Mouse (Mus musculus) cerebellum, postnatal 25 days (tissue): ENCODE measurements around the gene Ppp1ca.
A peak's percentile ranks its signal among the peaks of the same experiment; 100 is the strongest.

Source experiments
- DNase-seq, 2 experiments: peaks; one replicate each; pipeline ENCODE4 v3.0.0; 2021; ENCODE audit warnings: mixed read lengths in 2 of 2

The Ppp1ca gene

DNA sequence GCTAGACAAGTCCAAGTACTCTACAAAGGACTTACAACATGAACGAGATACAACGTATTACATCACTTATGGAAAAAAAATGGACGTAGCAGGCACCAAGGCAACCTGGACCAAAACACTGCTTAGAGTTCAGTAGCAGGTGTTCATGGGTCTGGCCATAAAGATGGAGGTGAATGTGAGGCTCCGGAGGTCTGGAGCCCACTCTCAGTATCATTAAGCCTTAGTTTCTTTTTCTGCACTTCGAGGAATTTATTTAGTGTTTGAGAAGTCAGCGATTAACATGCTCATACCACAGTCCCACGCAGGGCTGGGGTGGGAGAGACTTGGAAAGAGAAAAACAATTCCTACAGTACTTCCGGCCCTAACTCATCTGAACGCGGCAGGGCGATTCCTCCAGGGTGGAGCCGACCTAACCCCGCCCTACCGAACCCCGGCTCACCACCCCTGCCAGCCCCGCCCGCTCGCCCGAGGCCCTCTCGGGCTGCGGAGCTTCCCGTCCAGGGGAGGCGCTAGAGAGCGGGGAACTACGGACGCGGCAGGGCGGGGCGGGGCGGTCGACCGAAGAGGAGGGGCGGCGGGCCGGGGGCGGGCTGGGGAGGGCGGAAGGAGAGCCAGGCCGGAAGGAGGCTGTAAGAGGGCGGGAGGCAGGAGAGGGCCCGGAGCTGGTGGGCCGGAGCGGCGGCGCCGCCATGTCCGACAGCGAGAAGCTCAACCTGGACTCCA, at the start of gene Ppp1ca:
Ppp1ca (plus strand) TSS at position 538 of the 723 bp plus-strand sequence.
- peak; percentile 96 to 99 for DNase-seq

DNA sequence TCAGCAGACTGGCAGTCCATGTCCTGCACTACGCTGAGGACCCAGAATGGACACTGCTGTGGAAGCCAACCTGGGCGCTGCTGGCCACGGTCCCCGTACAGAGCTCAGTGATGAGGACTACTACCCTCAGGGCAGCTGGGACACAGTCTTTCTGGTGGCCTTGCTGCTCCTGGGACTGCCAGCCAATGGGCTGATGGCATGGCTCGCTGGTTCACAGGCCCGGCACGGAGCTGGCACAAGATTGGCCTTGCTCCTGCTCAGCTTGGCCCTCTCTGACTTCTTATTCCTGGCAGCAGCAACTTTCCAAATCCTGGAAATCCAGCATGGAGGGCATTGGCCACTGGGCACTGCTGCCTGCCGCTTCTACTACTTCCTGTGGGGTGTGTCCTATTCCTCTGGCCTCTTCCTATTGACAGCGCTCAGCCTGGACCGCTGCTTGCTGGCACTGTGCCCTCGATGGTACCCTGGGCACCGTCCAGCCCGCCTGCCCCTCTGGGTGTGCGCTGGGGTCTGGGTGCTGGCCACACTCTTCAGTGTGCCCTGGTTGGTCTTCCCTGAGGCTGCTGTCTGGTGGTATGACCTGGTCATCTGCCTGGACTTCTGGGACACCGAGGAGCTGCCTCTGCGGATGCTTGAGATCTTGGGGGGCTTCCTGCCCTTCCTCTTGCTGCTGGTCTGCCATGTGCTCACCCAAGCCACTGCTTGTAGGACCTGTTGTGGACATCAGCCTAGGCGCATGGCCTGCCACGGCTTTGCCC, 49.3 kb upstream of the Ppp1ca start:
- peak in 1 of 2 experiments; percentile 41 for DNase-seq

DNA sequence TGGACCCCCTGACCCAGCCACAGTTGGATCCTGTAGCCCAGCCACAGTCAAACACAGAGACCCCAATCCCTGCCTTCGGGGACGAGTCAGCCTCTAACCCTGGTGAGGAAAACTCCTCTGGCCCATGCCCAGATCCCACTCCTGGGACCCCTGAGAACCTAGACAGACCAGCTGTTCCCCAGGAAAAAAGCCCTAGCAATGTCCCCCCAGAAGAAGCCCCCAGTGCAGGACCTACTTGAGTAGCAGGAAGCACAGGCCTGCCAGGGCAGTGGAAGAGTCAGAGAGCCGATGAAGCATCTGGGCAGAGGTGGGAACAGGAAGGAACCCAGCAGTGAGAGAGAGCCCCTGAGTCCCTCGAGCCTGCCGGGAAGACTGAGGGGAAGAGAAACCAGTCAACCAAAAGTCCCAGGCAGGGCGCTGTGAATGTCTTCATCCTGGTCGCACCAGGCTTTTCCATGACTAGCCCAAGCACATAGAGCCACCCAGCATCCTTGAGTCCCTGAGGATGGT, 48.1 kb upstream of the Ppp1ca start, which contains the start of gene Cabp4:
Cabp4 (minus strand) TSS at position 275 of the 510 bp plus-strand sequence.
- no peak for DNase-seq

DNA sequence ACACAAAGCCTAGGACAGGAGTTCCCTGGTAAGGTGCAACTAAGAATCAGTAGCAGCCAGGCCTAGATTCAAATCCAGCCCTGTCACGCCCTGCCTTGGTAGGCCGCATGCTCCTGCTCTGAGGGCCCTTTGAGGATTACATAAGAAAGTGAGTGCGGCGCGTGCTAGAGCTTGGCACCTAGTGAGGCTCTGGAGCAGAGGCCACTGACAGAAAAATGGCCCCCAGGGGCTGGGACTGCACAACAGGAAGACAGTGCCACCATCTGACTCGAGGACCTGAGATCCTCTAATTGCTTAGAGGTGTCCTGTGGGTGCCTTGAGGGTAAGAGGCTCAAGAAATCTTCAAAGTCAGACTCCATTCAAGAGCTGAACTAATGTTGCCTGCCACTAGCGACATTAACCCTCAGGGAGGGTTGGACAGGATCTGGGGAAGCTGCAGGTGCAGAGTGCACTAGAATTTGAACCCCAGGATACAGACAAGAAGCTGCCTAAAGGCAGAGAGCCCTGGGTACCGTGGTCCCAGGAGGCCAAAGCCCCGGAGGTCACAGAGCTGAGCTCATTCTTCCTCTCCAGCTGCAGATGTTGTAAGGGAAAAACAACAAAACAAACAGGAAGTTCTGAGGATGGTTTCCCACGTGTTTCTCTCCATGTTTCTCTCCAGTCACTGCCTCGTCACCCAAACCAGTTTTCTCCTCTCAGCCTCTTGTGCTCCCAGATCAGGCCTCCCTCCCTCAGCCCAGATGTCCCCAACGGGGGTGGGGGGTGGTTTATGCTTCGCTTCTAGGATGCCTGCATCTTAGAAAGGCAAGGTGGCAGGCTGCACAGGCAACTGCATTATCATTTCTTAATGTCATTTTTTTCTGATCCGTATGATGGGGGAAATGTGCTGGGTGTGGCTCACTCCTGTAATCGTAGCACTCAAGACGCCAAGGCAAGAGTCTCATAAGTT, 47.0 kb upstream of the Ppp1ca start:
- DNase-seq, result no peak

DNA sequence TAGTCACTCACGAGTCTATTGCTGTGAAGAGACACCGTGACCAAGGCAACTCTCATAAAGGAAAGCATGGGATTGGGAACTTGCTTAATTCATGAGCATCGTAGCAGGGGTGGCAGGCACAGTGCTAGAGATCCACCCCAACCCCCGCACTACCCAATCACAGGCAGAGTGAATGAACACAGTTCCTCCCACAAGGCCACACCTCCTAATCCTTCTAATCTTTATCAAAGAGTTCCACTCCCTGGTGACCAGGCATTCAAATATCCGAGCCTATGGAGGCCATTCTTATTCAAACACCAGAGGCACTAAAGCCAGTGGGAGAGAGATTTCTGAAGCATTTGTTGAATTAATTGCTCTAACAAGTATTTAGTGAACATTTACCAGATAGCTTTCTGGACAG, 45.9 kb upstream of the Ppp1ca start:
- DNase-seq, result no peak

DNA sequence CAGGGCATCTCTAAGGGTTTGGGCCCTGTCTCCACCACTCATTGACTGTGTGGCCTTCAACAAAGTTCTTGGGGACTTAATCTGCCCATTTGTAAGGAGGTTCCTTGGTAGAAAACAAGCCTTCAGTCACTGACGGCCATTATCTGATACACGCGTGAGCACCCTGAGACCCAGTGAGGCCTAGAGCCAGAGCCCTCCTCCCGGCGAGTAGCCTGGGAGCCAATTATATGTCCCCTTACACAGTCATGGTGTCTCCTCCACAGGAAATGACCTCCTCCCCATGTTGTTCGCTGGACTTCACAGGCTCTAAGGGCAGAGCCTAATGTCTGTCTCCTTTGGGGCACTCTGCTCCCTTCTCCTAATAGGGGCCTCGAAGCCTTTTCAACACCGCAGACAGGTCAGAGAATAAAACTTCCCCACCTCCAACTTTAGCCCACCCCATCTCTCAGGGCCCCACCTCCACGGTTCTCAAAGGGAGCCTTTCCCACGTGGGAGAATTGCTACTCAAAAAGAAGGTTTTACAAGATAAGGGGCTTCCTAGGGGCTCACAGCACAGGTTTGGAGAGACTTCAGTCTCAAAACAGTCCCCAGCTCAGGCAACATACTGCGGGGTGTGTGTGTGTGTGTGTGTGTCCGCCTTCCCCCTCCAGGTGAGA, 45.4 kb upstream of the Ppp1ca start:
- DNase-seq, result peak in 1 of 2 experiments; percentile 17

DNA sequence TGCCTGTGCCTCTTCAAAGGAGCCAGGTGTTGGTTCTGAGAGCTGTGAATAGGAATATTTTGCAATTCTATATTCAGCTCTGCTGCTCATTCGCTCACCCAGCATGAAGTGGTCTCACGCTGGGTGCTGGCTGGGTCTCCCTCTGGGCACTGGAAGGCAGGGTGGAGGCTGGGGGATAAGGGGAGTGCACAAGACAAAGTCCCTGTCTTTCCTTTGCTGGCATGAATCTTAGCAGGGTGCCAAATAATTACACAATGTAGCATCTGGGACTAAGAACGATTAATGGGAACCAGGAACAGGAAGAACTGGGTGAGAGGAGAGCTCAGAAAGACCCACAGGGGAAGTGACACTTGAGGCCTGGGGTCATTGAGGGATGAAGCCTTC, 44.9 kb upstream of the Ppp1ca start:
- peak in 1 of 2 experiments; percentile 32 for DNase-seq

DNA sequence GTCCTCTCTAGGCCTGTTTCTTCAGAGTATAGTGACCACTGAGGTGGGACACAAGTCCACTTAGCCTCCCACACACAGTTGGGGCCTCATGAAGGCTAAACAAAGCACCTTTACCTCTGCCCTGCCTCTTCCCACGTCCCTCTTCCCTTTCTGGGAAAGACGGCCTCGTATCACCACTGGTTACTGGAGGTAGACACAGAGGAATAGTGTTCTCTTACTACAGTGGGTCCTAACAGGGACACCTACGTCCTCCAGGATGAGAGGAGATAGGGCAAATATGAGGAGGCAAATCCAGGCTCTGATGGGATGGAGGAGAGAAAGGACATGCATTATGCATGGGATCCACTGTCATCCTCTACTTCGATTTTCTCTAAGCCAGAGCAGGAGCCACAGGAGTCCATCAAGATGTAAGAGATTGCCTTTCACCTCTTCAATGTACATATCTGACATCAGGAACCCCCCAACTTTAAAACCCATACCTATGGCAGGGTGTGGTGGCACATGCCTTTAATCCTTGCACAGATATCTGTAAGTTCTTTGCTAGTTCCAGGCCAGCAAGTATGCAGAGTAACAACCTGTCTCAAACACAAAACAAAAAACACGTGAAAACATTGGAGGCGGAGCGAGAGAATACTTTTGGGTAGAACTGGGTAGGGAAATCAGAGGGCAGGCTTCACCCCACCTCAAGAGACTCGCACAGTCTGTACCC, 43.9 kb upstream of the Ppp1ca start:
- no peak for DNase-seq

DNA sequence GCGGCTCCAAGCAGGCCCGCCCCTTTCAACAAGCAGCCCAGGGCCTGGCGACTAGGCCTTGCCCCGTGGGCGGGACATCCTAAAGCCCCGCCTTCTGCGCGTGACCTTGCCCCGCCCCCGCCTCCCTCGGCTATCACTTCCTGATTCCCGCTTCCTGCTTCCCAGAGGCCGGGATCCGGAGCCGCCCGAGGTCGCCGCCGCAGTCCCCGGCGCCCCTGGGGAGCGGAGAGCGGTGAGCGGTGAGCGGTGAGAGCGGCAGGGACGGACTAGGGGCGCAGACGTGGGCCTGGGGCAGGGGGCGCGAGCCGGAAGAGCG, 43.4 kb upstream of the Ppp1ca start, which contains the start of gene Coro1b:
Coro1b (plus strand) TSS at position 129 of the 316 bp plus-strand sequence.
- DNase-seq, result peak; percentile 96 to 99

DNA sequence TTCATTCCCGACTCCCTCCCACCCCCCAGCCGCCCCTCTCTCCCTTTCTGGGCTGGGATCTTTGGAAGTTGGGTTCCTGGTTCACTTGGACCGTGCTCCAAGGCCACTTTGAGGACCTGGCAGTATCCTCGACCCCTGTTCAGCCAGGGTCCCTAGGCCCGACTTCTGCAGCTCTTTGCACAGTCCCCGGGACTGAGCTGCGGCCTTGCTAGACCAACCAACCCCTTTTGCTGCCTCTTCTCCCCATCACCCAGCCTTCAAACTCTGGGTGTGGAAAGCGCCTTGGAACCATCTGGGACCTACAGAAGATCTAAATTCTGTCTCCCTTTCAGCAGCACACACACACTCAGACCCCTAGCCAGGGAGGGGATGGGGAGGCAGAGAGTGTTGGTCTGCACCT, 43.0 kb upstream of the Ppp1ca start:
- DNase-seq, result no peak

DNA sequence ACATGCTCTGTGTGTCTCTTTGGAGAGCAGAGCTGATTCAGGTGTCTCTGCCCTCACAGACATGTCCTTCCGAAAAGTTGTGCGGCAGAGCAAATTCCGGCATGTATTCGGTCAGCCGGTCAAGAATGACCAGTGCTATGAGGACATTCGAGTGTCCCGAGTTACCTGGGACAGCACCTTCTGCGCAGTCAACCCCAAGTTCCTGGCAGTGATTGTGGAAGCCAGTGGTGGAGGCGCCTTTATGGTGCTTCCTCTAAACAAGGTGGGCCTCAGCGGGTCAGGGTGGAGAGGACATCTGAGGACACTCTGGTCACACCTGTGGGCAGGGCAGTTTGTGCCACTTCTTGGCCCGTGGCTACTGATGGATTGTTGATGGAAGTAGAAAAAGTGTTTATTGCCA, 42.6 kb upstream of the Ppp1ca start:
- DNase-seq, result peak in 1 of 2 experiments; percentile 17

DNA sequence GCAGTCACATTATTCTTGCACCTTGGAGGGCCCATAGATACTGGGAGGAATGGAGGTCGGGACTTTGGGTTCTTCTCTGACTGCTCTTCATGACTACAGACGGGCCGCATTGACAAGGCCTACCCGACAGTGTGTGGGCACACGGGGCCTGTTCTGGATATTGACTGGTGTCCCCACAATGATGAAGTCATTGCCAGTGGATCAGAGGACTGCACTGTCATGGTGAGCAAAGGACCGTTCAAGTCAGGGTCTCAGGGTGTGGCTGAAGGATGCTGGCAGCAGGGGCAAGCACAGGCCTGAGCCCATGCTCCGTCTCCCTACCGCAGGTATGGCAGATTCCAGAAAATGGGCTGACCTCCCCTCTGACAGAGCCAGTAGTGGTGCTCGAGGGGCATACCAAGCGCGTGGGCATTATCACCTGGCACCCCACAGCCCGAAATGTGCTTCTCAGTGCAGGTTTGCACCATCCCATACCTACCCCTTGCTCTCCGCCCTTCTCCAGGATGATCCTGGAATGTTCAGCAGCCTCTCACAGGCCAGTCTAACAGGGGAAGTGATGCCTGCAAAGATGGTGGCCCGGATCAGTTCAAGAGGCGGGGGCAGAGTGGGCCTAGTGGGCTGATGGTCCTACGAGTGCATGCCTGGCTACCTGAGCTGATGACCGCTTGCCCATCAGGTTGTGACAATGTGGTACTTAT, 42.0 kb upstream of the Ppp1ca start:
- DNase-seq, result peak in 1 of 2 experiments; percentile 19

DNA sequence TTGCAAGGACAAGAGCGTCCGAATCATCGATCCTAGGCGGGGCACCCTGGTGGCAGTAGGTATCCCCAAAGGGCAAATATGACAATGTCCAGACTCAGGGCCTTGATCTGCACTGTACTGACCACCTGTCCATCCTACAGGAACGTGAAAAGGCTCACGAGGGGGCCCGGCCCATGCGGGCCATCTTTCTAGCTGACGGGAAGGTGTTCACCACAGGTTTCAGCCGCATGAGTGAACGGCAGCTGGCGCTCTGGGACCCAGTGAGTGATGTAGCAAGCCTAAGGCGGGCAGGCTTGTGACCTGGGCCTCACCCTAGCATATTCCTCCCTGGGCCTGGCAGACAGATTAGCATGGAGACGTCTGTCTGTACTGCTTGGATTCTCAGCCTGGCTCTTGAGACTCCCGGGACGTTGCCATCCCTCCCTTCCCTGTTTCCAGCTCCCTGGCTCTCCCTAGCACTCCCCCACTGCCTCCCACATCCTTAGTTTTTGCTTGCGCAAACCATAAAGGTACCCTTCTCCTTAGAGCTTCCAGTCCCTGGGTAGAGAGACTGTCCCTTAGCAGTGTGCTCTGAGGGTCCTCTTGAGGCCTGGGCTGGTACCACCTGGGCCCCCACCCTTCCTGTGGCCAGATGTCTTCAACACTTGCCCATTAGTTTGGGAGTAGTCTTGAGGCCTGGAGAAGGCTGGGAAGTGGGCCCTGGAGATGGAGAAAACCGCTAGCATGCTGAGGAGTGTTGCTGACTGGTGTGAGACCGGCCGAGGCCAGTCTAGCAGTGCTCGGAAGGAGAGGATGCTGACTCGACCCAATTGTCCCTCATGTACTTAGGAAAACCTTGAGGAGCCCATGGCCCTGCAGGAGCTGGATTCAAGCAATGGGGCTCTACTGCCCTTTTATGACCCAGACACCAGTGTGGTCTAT, 41.0 kb upstream of the Ppp1ca start:
- DNase-seq, result peak in 1 of 2 experiments; percentile 28

DNA sequence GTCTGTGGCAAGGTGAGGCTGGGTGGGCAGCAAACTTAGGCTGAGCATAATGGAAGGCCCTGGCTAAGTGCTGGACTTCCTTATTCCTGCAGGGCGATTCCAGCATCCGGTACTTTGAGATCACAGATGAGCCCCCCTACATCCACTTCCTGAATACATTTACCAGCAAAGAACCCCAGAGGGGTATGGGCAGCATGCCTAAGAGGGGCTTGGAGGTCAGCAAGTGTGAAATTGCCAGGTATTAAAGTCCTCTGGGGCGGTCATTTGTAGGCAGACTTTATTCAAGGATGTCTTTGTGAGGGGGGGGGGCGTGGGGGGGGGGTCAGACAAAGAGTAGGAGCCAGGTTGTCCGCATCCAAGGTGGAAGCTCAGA, 40.4 kb upstream of the Ppp1ca start:
- no peak for DNase-seq

DNA sequence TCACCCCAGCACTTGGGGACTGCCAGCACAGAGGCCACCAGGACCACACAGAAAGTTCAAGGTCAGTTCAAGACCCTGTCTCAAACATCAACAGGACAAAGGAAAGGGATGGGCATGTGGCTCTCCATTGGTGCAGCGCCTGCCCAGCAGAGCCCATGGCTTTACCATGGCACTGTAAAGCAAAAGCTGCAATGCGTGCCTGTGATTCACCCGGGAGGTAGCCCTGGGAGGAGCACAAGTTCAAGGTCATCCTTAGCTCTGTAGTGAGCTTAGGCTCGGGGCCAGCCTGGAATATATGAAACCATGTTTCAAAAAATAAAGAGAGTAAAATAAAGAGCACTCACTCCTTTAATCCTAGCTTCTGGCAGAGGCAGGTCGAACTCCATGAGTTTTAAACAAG, 40.0 kb upstream of the Ppp1ca start:
- DNase-seq, result no peak

DNA sequence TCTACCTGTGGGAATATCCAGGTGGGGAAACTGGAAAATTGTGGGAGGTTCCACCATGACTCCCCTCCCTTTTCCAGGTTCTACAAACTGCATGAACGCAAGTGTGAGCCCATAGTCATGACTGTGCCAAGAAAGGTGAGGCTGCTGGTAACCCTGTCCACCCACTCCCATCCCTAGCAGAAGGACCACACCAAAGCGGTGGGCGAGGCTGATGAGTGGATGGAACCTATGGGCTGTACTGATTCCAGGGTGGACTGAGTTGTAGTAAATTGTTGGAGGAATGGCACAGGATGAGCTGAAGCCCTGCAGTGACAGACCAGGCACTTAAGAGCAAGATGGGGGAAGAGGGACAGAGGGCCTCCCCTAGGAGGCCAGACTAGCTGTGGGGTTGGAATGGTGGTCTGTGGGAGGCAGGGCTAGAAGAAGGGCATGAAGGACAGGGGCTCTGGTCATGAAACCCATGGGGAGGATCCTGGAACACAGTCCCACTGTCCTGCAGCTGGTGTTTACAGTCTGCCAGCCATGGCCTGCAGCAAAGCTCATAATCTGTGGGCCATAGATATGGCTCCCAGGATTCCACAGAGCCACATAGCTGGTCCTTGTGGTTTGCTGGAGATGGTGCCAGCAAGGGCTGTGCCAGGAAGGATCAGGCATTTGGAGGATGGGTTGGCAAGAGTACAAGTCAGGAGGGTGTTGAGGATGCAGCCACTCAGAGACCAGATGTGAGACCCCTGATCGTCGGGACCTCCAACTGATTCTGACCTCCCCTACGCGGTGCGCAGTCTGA, 39.2 kb upstream of the Ppp1ca start:
- peak in 1 of 2 experiments; percentile 26 for DNase-seq

DNA sequence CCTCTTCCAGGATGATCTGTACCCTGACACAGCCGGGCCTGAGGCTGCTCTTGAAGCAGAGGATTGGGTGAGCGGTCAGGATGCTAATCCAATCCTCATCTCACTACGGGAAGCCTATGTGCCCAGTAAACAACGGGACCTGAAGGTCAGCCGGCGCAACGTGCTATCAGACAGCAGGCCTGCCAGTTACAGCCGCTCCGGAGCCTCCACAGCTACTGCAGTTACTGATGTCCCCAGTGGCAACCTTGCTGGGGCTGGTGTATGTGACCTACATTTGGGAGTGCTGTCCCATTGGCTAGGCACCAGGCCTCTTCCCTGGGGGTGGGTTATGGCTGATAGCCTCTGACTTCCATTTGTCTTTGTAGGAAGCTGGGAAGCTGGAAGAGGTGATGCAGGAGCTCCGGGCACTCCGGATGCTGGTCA, 38.6 kb upstream of the Ppp1ca start, which contains the start of gene Ptprcap:
Ptprcap (plus strand) TSS at position 373 of the 423 bp plus-strand sequence.
- DNase-seq, result peak; percentile 79 to 82

DNA sequence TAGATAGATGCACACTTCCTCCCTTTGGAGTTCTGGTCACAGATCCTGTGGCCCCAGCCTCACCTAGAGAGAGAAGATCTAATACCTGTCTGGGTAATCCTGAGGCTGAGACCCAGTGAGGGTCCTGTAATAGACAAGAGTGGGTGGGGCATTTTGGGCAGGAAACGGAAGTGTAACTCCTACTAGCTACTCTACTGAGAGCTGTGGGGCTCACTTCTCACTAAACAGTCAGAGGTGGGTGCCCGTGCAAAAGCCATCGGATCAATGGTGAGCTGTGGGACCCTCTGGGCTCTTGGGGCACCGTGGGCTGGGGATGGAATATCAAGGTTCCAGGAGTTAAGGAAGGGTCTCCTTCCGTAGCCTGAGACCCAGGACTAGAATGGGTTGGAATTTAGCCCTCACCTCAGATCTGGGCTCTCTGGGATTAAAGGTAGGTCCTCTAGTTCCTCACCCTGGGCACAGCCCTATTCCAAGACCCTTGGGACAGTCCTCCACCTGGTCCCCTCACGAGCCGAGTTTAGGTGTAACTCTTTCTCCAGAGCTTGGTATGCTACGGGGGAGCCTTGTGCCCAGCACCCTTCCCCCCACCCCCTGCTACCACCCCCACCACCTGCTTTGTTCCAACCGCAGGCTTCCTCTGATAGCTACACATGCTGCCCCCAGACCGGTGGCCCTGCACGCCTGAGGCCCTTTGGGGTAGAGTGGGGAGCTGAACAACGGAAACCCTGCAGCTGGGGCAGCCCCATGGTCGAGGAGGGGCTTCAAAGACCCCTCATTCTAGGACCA, 37.2 kb upstream of the Ppp1ca start:
- DNase-seq, result peak in 1 of 2 experiments; percentile 29
